Mouse (Mus musculus) adrenal gland, adult 2 months (tissue): ENCODE data around the gene Rplp1. TPM values are rescaled to one million over a fixed set of nuclear protein-coding genes. Genes with fewer than 3 reads are reported as not detected.

Source experiments
- DNase-seq: peaks from one replicate; pipeline ENCODE4 v3.0.0; 2021
- polyA plus RNA-seq: library from polyadenylated mRNA; depleted of rRNA; stranded (reverse); fragments of >200 nt; gene quantifications from 2 replicates; pipeline ENCODE4 v1.2.3, GENCODE M21; 2012; rRNA removed
- total RNA-seq, 2 experiments: library from RNA; stranded (reverse); gene quantifications; 2 replicates each; pipeline ENCODE4 v1.2.3; 2021

Rplp1 gene
- total and polyA plus RNA-seq, 3 experiments: 2,277 to 12,163 (median 2,466) TPM

- no peak for DNase-seq
Observed at GRCm38 (mm10) chr9:61877373-61878112, 36.8 kb downstream of the Rplp1 start.

DNA sequence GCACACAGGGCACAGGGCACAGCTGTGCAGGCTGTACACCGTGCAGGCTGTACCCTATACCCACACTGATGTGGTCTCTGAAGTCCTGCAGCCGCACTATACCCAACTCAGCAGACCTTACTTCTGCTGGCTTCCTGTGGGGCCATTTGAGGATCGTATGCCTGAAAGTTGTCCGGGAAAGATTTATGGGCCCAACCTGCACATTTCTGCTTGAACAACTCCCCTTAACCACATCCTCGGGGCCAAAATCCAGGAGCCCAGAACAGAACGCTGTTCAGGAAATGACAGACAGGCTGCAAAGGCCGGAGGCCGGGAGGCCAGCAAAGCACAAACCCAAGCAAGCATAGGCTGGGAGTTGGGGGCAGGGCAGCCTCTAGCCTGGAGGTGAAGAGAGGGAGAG is 41.0 kb downstream of the Rplp1 start:
- no peak for DNase-seq

DNA sequence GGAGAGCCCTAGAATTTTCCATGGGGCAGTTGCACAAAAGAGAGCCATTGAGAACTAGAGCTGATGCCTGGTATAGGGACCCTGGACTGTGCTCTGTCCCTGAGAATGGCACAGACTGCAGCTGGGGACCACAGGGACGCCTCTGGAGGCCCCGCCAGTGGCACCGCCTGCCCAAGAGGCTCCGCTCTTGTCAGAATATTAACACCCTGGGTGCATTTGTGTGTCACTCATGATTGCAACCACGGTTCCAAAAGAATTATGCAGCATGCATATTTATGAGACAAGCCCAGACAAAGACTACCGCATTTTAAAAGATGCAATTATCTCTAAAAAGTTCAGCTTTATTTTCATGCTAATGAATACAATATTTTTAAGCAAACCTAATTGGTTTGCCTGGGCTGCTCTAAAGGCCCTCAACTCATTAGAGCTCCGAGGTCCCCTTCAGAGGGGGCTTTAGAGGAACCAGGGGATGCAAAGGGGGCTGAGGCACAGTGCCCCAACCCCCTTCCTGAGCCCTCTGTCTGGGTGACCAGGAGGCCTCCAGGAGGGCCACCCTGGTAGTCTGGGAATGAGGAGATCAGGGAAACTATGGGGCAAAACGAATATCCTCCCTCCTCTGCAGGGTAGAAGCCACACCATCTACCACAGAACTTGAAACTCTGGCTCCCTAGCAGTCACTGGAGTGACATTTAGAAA is 41.9 kb downstream of the Rplp1 start:
- no peak for DNase-seq

GRCm38 (mm10) chr9:61871839-61872238 is 42.5 kb downstream of the Rplp1 start:
- DNase-seq: no peak

DNA sequence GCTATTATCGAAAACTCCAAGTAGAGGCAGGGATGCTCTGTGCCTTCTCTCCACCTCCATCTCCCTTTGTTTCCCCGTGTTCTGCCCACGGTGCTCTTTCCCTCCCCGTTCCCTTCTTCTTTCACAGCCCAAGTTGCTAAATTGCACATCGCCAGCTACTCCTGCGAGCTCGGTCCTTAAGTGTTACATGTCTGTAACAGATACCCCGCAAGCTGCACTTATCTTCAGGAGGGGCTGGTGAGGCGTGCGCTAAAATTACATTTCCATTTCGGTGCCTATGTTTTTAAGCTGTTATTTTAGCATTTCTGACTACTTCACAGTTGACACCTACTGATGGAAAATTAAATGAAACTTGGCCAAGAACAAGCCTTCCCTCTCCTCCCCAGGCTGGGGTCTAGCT is 46.7 kb downstream of the Rplp1 start:
- no peak for DNase-seq

Other genes starting within 250 kb of the Rplp1 start
- gene Kif23, start 32.2 kb upstream of the Rplp1 start, total RNA-seq: 1 to 10 TPM; 1.7 to 6.1 TPM
- 0.31 and 0.37 TPM in 2 replicates for gene Kif23, start 32.2 kb upstream of the Rplp1 start, polyA plus RNA-seq
- gene Paqr5, start 112.3 kb upstream of the Rplp1 start, total RNA-seq: 10 to 100 TPM in 1 of 2 experiments, under 1 TPM in 1; 0.93 to 16.3 TPM
- 16.8 and 22.9 TPM in 2 replicates for gene Paqr5, start 112.3 kb upstream of the Rplp1 start, polyA plus RNA-seq
- gene Glce, start 208.1 kb upstream of the Rplp1 start, total RNA-seq: 10 to 100 TPM; 31.2 to 52.0 TPM
- 1.4 and 2.4 TPM in 2 replicates for gene Glce, start 208.1 kb upstream of the Rplp1 start, polyA plus RNA-seq